Mouse (Mus musculus) granulocyte monocyte progenitor cell, adult 5-6 weeks (primary cell): ENCODE measurements around the gene Ccndbp1. TPM values are rescaled to one million over a fixed set of nuclear protein-coding genes. Genes with fewer than 3 reads are reported as not detected.
"Not testable (repeated sequence)": the region's sequence is repeated elsewhere in the genome, so short reads cannot be mapped to it uniquely, and the experiment has no call there.

Experiments used
- ATAC-seq: replicated peaks from 2 replicates; pipeline ENCODE4 v1.8.0; 2016; ENCODE audit warnings: mild to moderate bottlenecking, moderate TSS enrichment, inconsistent platforms; ENCODE audit not compliant: poor library complexity, severe bottlenecking
- total RNA-seq, 2 experiments: library from RNA; stranded (forward) in 1 of 2; stranded (reverse) in 1 of 2; fragments of 200-712, 200-1000 nt in 1 of 2; fragments of >200 nt in 1 of 2; fragmentation: Nextera tagmentation in 1 of 2; gene quantifications; 2 replicates each; pipeline ENCODE4 v1.2.3; 2014 to 2017

The Ccndbp1 gene
- total RNA-seq, 2 experiments from 2014 or later, result 30.5 to 35.7 TPM

GRCm38 (mm10) chr2:120996607-120997006, 11.6 kb upstream of the Ccndbp1 start:
- ATAC-seq, result not testable (repeated sequence)

DNA sequence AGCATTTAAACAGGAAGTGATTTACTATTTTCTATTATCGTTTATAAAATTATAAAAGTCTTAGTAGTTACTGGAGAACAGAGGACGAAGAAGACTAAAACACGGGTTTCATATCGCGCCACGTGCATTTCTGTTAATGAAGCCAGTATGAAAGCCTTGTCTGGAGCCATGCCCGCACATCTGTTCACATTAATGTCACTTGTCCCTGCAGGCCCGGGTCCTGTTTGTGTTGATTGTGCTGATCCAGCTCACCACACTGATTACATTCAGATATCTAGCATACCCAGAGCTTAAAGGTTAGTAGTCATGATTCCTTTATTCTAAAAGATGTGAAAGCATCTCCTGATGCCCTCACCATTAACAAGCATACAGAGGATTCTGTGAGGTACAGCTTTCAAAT, 9.3 kb upstream of the Ccndbp1 start:
- ATAC-seq, result no peak

DNA sequence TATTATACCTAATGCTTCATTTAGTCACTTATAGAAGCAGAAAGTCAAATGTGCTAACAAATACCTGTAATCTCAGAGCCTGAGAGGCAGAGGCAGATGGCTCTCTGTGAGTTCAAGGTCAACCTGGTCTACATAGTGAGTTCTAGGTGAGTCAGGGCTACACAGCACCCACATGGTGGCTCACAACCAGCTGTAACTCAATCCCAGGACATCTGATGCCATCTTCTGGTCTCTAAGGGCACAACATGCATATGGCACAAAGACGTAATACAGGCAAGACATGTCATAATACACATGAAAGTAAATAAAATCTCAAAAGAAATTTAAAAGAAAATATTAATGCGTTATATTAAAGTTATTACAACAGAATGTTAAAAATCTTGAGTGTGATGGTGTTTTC, 4.6 kb upstream of the Ccndbp1 start:
- no peak for ATAC-seq

- no peak for ATAC-seq
Measured at GRCm38 (mm10) chr2:121004018-121004811, 4.0 kb upstream of the Ccndbp1 start.

DNA sequence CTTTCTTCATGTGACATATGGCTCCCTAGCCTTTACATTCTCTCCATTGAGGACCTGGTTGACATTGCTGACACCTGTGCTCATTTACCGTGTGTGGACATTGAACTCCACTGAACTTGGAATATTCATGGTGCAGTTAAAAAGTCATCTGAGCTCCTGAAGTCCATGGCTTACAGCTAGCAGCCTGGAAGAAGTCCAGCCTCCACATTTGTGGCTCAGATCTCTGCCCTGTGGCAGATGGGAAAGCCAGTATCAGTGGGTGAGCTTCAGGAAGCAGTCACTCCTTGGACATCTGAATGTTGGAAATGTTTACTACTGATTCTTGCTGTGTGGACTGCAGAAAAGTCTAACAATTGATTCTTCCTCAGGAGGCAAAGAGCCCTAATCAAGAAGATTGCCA, 1.2 kb upstream of the Ccndbp1 start:
- no peak for ATAC-seq

GRCm38 (mm10) chr2:121008664-121009007, 433 bp downstream of the Ccndbp1 start:
- ATAC-seq, result peak; percentile 5; the same call in 1 of the 2 replicates

DNA sequence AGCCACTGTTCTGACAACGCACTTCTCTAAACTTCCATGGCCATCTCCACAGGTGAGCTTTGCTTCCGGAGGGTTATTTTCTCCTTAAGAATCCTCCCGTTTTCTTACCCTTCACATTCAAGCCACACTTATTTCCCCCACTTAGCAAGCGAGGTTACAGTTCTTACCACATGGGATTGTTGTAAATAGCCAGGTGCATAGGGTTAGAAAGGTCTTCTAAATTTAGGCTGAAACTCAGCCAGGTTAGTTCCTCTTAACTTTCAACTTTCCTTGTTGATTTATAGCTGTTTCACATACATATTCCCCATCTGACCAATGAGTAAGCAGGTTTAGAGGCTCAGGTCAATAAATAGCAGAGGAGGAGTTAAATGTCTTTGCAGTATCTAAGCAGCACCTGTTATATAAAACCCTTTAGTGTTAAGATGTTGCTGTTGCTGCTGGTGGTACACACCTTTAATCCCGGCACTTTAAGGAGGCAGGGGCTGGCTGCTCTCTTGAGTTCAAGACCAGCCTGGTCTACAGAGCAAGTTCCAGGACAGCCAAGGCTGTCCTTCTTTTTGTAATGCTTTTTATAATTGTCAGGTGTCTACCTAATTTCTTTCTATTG, 971 bp downstream of the Ccndbp1 start:
- ATAC-seq, result no peak

GRCm38 (mm10) chr2:121012676-121013075, 4.5 kb downstream of the Ccndbp1 start:
- no peak for ATAC-seq

GRCm38 (mm10) chr2:121015507-121015906, 7.3 kb downstream of the Ccndbp1 start:
- ATAC-seq, result no peak

DNA sequence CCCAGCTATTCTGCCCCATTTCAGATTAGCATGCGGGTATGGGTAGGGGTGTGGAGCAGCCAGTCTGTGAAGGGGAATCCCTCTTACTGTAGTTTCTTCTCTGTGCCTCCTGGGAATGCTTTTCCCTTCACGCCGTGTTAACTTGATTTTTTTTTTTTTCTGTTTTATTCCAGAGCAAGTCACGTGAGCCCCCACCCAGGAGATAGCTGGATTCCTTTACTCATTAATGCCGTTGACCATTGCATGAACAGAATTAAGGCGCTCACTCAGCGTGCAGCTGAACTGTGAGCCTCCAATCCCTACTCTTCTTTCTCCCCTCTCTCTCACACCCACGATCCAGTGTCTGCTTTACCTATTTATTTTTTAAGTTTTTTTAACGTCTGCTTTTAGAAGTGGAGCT, 8.0 kb downstream of the Ccndbp1 start:
- no peak for ATAC-seq

DNA sequence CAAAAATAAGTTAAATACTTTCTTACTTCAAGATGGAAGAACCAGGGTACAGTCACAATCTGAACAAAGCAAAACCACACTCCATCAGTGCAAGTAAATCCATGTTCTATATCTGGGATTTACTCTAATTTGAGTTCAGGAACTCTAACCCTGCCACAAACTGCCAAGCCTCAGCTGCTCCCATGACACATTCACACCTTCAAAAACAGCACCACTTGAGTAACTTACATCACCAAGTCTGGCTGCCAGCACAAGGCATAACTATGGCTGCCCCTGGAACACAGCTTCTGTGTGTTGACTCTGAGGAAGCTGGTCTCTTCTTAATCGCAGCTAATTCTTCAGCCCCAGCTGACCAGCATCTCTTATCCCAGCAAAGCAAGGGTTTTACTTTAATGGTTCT, 8.9 kb downstream of the Ccndbp1 start:
- no peak for ATAC-seq

GRCm38 (mm10) chr2:121022918-121023317, 14.7 kb downstream of the Ccndbp1 start:
- ATAC-seq, result no peak

DNA sequence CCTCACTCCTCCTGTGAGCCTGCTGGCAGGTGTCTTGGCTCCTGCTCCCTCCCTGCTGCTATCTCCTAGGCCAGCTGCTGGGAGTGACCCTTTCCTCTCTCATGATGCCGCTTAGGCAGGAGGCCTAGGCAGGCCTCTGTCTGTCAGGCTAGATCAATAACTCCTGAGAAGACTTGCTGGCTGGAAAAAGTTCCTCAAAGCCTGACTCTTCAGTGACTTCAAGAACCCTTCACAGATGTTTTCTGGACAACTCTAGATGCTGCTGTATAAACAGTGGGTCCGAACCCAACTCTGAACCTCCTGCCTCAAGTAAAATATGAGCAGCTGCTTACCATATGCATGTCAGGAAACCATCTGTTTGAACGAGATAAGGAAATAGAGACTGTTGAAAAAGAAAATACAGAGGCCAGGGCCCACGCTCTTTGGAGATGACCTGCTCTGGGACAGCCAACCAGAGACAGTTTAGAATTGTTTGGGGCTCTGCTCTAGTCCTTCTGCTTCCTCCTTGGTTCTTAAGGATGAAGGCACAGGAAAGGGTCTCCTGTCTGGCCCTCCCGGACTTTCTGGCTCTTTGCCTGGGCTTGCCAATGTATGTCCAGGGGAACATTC, 28.6 kb downstream of the Ccndbp1 start, which contains the start of gene Epb42:
Epb42 (minus strand) TSS at position 340 of the 609 bp plus-strand sequence.
- no peak for ATAC-seq

DNA sequence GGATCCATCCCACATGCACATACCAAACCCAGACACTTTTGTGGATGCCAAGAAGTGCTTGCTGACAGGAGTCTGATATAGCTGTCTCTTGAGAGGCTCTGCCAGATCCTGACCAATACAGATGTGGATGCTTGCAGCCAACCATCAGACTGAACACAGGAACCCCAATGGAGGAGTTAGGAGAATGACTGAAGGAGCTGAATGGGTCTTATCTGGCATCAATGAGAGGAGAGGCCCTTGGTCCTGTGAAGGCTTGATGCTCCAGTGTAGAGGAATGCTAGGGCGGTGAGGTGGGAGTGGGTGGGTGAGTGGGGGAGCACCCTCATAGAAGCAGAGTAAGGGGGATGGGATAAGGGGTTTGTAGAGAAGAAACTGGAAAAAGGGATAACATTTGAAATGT, 30.6 kb downstream of the Ccndbp1 start:
- ATAC-seq, result not testable (repeated sequence)

DNA sequence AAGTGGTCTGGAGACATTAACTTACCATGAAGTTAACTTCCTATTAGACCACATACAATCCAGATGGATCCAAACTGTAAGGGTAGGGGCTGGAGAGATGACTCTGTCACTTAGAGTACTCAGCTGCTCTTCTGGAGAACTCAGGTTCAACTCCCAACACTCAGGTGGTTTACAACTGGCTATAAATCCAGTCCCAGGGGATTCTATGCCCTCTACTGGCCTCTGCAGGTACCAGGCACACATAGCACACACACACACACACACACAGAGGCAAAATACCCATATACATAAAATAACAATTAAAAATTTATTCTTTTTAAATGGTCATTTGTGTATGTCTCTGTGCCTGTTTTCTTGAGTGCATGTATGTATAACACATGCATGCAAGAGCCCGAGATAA, 31.2 kb downstream of the Ccndbp1 start:
- ATAC-seq, result no peak

DNA sequence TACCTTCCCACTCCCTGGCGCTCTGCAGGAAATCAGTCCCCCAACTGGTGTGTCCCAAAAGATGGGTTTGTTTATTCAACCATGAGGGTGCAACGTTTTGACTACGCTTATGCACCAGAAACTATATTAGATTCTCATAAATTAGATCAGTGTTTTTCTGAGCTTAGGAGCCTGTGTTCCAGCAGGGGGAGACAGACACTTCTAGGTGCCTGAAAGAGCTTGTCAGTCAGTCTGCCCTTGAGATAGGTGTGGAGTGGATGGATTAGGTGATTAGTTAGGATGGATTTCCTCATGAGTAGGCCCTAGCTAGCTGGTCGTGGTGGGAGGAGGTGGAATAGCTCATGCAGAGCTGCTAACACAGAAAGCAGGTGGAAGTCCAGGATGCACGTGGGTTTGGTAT, 32.9 kb downstream of the Ccndbp1 start:
- no peak for ATAC-seq

- no peak for ATAC-seq
Measured at GRCm38 (mm10) chr2:121045653-121046052, 37.5 kb downstream of the Ccndbp1 start.

DNA sequence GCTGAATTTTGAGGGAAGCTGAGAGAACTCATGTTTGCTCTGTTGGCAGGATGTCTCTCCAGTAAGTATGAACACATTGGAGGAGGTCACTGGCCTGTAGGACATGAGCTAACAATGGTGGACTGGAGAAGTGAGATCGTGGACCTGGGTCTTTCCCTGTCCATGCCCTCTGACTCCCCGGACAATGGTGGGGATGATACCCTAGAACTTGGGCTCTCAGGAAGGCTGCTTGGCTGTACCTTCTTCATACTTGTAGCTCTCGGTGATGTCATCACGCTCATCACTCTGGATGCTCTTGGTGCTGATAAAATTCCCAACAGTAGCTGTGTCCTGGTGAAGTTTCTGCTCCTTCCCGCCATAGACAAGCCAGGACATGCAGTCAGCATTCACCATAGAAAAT, 44.0 kb downstream of the Ccndbp1 start:
- ATAC-seq, result no peak

DNA sequence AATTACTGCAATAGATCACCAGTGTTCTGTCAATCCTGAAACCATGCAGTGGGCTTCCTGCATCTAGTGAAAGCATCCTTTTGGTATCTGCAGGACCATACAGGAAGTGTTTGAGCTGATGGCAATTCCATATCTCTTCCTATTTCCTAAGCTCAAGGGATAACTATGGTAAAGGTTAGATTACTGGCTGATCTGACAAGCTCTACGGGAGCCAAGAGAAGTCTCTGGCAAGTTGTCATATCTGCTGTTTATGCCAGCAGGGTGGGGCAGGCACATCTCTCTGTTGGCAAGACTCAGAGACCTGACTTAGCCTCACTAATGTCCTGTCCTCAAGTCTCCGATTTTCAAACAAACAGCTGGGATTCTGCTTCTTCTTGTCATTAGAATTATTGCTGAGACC, 45.9 kb downstream of the Ccndbp1 start:
- ATAC-seq, result no peak

GRCm38 (mm10) chr2:121055915-121056314, 47.7 kb downstream of the Ccndbp1 start:
- ATAC-seq, result no peak

- no peak for ATAC-seq
Measured at GRCm38 (mm10) chr2:121057997-121058396, 49.8 kb downstream of the Ccndbp1 start.

DNA sequence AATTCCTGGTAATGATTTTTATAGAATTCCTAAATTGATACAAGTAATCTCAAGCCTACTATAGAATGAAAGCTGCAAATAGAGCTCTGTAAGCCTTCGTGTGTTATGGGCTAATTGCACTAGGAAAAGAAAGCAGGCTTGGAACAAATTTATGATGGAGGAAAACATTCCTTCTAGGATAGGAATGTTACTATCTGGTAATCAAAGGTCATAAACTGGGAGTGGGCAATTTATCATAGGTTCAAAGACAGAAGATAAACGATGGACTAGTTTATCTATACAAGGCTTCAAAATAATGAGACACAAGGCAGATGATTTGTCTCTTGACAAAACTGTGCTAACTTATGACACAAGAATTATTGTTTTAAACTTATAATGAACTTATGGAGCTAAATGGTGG, 53.1 kb downstream of the Ccndbp1 start:
- ATAC-seq, result no peak
